Mouse (Mus musculus) liver, embryonic 12.5 days (tissue): Measurements from ENCODE around the gene Smim8. TPM values are rescaled to one million over a fixed set of nuclear protein-coding genes. Genes with fewer than 3 reads are reported as not detected.
"Not testable (repeated sequence)": the region's sequence is repeated elsewhere in the genome, so short reads cannot be mapped to it uniquely, and the experiment has no call there.

ENCODE experiments used
- ATAC-seq: fragments of 200-750 bp; cut with Nextera tagmentation; 2 replicates; pipeline ENCODE4 v1.8.0; 2017; ENCODE audit warnings: moderate number of reproducible peaks, mild to moderate bottlenecking, moderate library complexity
- H3K27ac ChIP-seq: fragments of 300-500 bp; sonication (generic); 2 replicates; pipeline ENCODE4 v1.5.1; 2016; ENCODE audit warnings: mild to moderate bottlenecking
- H3K27me3 ChIP-seq: fragments of 300-500 bp; sonication (generic); replicated peaks from 2 replicates; pipeline ENCODE4 v1.6.1; 2016; ENCODE audit warnings: mild to moderate bottlenecking, moderate library complexity
- H3K36me3 ChIP-seq: fragments of 300-500 bp; sonication (generic); 2 replicates; pipeline ENCODE4 v1.6.1; 2016; ENCODE audit warnings: mild to moderate bottlenecking, moderate library complexity
- H3K4me1 ChIP-seq: fragments of 300-500 bp; sonication (generic); 2 replicates; pipeline ENCODE4 v1.6.1; 2016
- H3K4me2 ChIP-seq: fragments of 300-500 bp; sonication (generic); 2 replicates; pipeline ENCODE4 v1.6.1; 2016; ENCODE audit warnings: mild to moderate bottlenecking, moderate library complexity
- H3K4me3 ChIP-seq: fragments of 300-500 bp; sonication (generic); 2 replicates; pipeline ENCODE4 v1.5.1; 2016; ENCODE audit warnings: mild to moderate bottlenecking, moderate library complexity
- H3K9ac ChIP-seq: fragments of 300-500 bp; sonication (generic); 2 replicates; pipeline ENCODE4 v1.6.1; 2016; ENCODE audit warnings: mild to moderate bottlenecking, moderate library complexity
- H3K9me3 ChIP-seq: fragments of 300-500 bp; sonication (generic); replicated peaks from 2 replicates; pipeline ENCODE4 v1.6.1; 2016; ENCODE audit warnings: mild to moderate bottlenecking, moderate library complexity
- WGBS: fragments of 180-500 bp; shearing (Covaris S2); methylation state at CpG from one replicate; pipeline ENCODE4 v1.1.7; 2016; ENCODE audit not compliant: insufficient replicate concordance; 5-methylcytosine and 5-hydroxymethylcytosine counted together
- polyA plus RNA-seq: library from polyadenylated mRNA; unstranded; fragments of >200 nt; fragmentation: Nextera tagmentation; extraction: Ambion mirVana; gene quantifications from 2 replicates; pipeline ENCODE4 v1.2.1, GENCODE M21; 2016

The Smim8 gene
- polyA plus RNA-seq, 1 experiment from 2014 or later: 30.3 TPM

DNA sequence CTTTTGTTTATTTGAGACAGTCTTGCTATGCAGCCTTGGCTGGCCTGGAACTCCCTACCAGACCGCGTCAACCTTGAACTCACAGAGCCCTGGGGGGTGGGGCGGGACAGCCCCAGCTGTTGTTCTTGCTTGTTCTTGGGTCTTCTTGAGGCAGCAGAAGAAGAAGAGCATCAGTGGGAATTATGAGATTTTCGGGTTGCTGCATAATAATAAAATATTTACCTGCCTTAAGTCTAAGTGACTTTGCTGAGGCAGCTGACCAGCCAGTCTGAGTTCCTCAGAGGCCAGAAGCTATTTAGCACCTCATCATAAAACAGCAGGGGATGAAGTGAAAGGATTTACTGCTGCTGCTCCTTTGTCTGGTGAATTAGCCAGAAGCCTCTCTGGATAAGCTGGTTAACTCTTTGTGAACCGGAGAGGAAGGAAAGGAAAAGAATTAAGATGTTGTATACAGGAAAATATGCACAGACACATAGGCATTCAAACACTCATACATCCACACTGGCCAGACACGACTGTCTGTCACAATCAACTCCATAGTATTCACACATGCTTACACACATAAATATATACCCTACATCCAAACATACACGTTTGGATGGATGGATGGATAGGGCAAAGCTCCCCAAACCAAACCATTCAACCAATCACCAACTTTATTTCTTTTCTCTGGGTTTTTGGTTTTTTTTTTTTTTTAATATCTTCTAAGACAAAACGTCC lies 6.4 kb downstream of the Smim8 start:
- WGBS: 36% methylated on average over 8 of the region's 8 CpGs
- H3K36me3 ChIP-seq: peaks cover 22% of the 10 kb centered on the region
- no peak for ATAC-seq
- H3K27me3 ChIP-seq: no peaks in the 10 kb centered on the region
- no peak overlapping the region for H3K4me2 ChIP-seq
- H3K9me3 ChIP-seq: no peaks in the 10 kb centered on the region
- H3K9ac ChIP-seq: no peak overlapping the region
- H3K27ac ChIP-seq: no peak overlapping the region
- peaks cover 12% of the 10 kb centered on the region for H3K4me1 ChIP-seq
- H3K4me3 ChIP-seq: no peak overlapping the region

DNA sequence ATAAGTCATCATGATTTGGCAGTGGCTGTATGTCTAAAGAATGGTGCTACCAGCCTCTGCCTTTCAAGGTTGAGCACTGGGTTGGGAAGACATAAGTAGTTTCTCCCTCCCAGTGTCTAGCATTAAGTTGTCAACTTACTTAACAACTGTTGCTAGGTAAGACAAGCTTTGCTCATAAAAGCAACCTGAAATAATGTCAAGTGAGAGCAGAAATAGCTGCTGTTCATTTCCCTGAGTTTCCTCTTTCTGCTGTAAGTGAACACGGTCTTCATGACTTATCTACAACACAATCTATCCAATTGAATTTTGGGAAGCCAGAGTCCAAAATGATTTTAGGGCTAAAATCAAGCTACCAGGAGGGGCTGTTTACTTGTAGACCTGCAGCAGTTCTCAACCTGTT lies 22.1 kb downstream of the Smim8 start, which contains the start of gene Gm136:
TSS of gene Gm136 (minus strand) at position 101 of the 400 bp plus-strand sequence.
- Histone ChIP-seq H3K4me2 (no peak within 1 kb of the TSS), H3K27ac (no peak within 1 kb of the TSS), H3K9ac (no peak within 1 kb of the TSS), H3K9me3 (no peaks in the 10 kb centered on the region), H3K4me3 (no peak within 1 kb of the TSS), H3K4me1 (no peaks in the 10 kb centered on the region), H3K36me3 (no peaks in the 10 kb centered on the region), H3K27me3 (no peaks in the 10 kb centered on the region)
- ATAC-seq: no peak
- WGBS: 42% methylated on average over 1 of the region's 1 CpGs

DNA sequence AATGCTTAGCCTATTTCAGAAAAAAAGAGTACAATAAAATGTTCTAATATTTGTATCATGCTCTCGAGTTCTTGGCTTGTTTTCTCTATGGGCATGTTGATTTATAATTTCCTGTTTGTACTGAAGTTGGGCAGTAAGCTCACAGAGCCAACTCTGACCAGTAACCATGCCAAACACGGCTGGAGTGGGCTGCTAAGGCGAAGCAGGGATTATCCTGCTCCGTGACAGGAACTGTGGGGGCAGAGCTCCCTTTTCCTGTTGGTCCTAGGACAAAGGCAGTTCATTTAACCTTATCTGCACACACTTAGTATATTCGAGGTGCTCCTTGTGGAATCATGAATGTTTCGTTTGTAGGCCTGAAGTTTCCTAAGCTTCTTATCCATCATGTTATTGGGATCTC lies 29.0 kb downstream of the Smim8 start:
- Histone ChIP-seq H3K9ac (no peak overlapping the region), H3K4me3 (no peak overlapping the region), H3K36me3 (no peaks in the 10 kb centered on the region), H3K27ac (no peak overlapping the region), H3K27me3 (no peaks in the 10 kb centered on the region), H3K9me3 (no peaks in the 10 kb centered on the region), H3K4me1 (no peaks in the 10 kb centered on the region), H3K4me2 (no peak overlapping the region)
- 36% methylated on average over 6 of the region's 6 CpGs for WGBS
- ATAC-seq: no peak

DNA sequence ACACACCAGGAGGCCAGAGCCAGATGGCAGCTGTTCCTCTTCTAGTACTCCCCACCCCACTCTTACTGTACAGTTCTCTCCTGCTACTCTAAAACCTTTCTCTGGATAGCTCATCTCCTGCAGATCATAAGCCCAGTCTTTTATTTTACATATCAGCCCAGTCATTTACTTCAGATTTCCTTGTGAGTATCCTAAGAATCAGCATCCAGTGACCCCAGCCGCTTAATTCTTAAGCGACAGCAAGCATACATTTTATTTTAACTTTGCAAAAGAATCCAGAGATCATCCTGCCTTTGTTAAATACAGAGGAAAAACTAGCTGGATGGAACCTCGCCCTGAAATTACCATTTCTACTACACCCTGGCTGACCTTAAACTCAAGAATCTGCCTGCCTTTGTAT lies 43.8 kb downstream of the Smim8 start:
- H3K27me3 ChIP-seq: peaks cover 8% of the 10 kb centered on the region
- H3K36me3 ChIP-seq: no peaks in the 10 kb centered on the region
- no peak overlapping the region for H3K9ac ChIP-seq
- H3K9me3 ChIP-seq: no peaks in the 10 kb centered on the region
- no peak overlapping the region for H3K4me3 ChIP-seq
- no peak for ATAC-seq
- 57% methylated on average over 3 of the region's 3 CpGs for WGBS
- no peak overlapping the region for H3K27ac ChIP-seq
- peaks cover 9% of the 10 kb centered on the region for H3K4me1 ChIP-seq
- no peak overlapping the region for H3K4me2 ChIP-seq

DNA sequence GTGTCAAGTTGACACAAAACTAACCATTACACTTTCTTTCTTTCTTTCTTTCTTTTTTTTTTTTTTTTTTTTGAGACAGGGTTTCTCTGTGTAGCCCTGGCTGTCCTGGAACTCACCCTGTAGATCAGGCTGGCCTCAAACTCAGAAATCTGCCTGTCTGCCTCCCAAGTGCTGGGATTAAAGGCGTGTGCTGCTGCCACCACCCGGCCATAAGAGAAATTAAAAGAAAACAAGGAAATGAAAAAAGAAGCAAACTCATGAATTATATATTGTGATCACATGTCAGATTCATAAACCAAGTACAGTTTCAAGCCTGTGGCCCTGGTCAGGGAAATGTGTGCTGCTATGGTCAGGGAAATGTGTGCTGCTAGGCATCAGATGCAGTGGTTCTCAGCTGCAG lies 44.8 kb downstream of the Smim8 start:
- 12% methylated on average over 2 of the region's 2 CpGs for WGBS

DNA sequence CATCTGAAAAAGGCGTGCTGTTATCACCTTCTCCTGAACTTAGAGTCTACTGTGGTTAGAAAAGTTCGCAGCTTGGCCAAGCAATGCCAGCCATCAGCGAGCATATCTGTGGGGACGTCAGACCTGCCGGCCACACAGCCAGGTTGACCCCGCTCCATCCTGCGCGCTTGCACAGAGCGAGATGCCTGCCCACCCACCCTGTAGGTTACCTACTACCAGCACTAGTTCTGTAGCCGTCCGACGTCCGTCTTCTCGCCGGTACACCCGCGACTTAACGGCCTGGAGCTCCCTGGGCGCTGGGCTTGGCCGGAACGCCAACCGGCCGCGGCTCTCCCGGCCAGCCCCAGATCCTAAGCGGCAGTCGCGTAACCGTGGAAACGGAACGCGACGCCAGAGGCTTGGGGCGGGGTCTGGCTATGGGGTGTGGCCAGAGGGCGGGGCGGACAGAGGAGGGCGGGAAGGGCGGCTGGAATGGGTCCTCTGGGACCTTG lies 48.3 kb downstream of the Smim8 start, which contains the start of gene Cfap206:
TSS of gene Cfap206 (minus strand) at position 356 of the 491 bp plus-strand sequence.
- WGBS: under 1% methylated on average over 38 of the region's 38 CpGs
- peak within 1 kb of the TSS; percentile 57 for H3K4me3 ChIP-seq
- no peak within 1 kb of the TSS for H3K27ac ChIP-seq
- no peaks in the 10 kb centered on the region for H3K9me3 ChIP-seq
- peaks cover 10% of the 10 kb centered on the region for H3K4me1 ChIP-seq
- H3K27me3 ChIP-seq: peaks cover 16% of the 10 kb centered on the region
- H3K36me3 ChIP-seq: no peaks in the 10 kb centered on the region
- peak; percentile 89 for ATAC-seq
- 0 out of 2 replicates have a peak within 1 kb of the TSS, but pooled peaks have one; percentile 48 for H3K9ac ChIP-seq
- peak within 1 kb of the TSS; percentile 87 for H3K4me2 ChIP-seq

More for the DNA sequence above, 44.8 kb downstream of the Smim8 start:
- not testable (repeated sequence) for H3K36me3 ChIP-seq, H3K4me2 ChIP-seq, H3K9me3 ChIP-seq, ATAC-seq, H3K4me3 ChIP-seq, H3K9ac ChIP-seq, H3K4me1 ChIP-seq, H3K27me3 ChIP-seq, H3K27ac ChIP-seq

DNA sequence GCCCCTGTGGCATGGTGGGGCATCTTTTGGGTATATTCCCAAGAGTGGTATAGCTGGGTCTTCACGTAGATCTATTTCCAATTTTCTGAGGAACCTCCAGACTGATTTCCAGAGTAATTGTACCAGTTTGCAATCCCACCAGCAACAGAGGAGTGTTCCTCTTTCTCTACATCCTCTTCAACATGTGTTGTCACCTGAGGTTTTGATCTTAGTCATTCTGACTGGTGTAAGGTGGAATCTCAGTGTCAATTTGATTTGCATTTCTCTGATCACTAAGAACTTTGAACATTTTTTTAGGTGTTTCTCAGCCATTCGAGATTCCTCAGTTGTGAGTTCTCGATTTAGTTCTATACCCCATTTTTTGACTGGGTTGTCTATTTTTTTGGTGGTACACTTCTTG lies 52.5 kb downstream of the Smim8 start:
- not testable (repeated sequence) for H3K9me3 ChIP-seq, H3K4me3 ChIP-seq, H3K4me1 ChIP-seq, H3K9ac ChIP-seq, H3K36me3 ChIP-seq, H3K27ac ChIP-seq, ATAC-seq, H3K4me2 ChIP-seq
- WGBS: 63% methylated on average over 3 of the region's 3 CpGs
- H3K27me3 ChIP-seq: peaks cover 16% of the 10 kb centered on the region

DNA sequence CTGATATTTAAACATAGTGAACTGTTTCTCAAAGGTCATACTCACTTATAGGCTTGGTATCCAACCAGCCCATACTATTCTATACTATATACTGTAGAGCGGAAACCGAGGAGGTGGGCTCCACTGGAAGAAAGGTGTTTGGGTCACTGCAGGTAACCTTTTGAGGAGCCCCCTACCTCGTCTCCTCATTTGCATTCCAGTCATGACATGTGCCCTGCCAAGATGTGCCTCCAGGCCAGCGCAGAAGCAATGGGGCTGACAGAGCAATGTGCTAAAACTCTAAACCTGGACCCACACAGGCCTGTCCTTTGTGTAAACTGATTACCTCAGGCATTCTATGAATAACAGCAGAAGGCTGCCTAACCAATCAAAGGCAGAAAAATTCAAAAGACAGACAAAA lies 53.9 kb downstream of the Smim8 start:
- Histone ChIP-seq H3K4me3 (no peak overlapping the region), H3K9ac (no peak overlapping the region), H3K27me3 (peaks cover 8% of the 10 kb centered on the region; the same call in 1 of the 2 replicates), H3K9me3 (peaks cover 10% of the 10 kb centered on the region), H3K27ac (no peak overlapping the region), H3K36me3 (no peaks in the 10 kb centered on the region), H3K4me1 (no peaks in the 10 kb centered on the region), H3K4me2 (no peak overlapping the region)
- ATAC-seq: no peak
- 57% methylated on average over 4 of the region's 4 CpGs for WGBS

DNA sequence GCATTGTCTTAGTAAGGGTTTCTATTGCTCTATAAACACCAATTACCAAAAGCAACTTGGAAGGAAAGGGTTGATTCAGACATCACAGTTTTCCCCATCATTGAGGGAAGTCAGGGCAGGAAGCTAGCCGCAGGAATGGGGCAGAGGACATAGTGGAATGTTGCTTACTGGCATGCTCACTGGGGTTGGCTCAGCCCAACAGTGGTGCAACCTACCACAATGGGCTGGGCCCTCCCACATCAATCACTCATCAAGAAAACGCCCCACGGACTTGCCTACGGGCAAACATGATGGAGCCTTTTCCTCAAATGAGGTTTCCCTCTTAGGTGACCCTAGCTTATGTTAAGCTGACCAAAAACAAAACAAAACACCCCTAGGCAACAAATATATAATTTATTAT lies 55.0 kb downstream of the Smim8 start:
- no peak overlapping the region for H3K27ac ChIP-seq
- H3K4me1 ChIP-seq: no peaks in the 10 kb centered on the region
- H3K9me3 ChIP-seq: peaks cover 13% of the 10 kb centered on the region
- peaks cover 7% of the 10 kb centered on the region; the same call in 1 of the 2 replicates for H3K27me3 ChIP-seq
- H3K36me3 ChIP-seq: no peaks in the 10 kb centered on the region
- H3K9ac ChIP-seq: no peak overlapping the region
- H3K4me3 ChIP-seq: no peak overlapping the region
- WGBS: 57% methylated on average over 4 of the region's 4 CpGs
- H3K4me2 ChIP-seq: no peak overlapping the region
- no peak for ATAC-seq

DNA sequence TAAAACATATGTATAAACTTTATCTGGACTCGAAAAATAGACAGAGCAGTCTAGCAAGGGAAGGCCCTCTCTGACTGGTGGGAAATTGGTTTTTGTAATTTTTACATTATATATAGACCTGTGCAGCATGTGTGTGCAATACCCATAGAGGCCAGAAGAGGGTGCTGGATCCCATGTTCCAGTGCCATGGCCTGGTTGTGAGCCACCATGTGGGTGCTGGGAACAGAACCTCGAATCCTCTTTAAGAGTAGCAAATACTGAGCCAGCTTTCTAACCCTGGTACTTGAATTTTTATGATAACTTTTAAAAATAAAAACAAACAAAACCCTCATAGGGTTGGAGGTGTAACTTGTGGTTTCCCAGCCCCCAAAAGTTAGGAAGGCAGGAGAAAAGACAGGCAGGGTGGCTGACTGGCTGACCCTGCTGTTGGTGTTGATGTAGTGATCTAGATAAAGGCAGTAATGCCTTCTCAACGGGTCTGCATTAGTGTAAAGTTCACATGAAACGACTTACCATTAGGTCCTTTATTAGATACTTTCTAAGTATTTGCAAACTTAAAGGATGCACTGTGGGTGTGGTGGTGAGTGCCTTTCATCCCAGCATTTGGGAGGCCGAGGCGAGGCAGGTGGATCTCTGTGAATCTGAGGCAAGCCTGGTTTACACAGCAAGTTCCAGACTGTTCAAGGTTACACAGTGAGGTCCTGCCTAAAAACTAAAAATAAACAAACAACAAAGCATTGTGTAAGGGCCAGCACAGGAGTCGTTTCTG lies 57.9 kb downstream of the Smim8 start:
- Histone ChIP-seq H3K9me3 (peaks cover 13% of the 10 kb centered on the region), H3K27me3 (no peaks in the 10 kb centered on the region), H3K27ac (no peak overlapping the region), H3K9ac (no peak overlapping the region), H3K4me3 (no peak overlapping the region), H3K4me2 (no peak overlapping the region), H3K36me3 (no peaks in the 10 kb centered on the region), H3K4me1 (no peaks in the 10 kb centered on the region)
- ATAC-seq: no peak
- WGBS: 73% methylated on average over 7 of the region's 7 CpGs

DNA sequence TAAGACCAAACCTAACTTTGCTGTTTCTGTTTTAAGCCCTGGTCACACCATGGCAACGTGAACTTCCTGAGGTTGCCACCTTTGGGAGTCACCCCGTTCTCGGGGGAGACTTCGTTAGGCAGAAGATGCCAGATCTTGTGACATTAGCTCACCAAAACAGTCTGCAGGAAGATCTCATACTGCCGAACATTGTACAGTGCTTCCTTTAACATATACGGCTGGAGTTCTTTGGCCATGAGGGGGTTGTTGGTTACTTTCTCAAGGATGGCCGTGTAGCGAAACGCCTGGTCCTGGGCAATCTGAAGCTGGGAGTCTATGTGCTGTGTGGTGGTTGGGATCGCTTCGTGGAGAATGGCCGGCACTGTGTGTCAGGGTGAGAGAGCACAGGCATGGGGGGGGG lies 58.8 kb downstream of the Smim8 start:
- H3K9me3 ChIP-seq: peaks cover 13% of the 10 kb centered on the region
- H3K9ac ChIP-seq: no peak overlapping the region
- no peak overlapping the region for H3K27ac ChIP-seq
- H3K4me2 ChIP-seq: no peak overlapping the region
- H3K4me3 ChIP-seq: no peak overlapping the region
- no peaks in the 10 kb centered on the region for H3K4me1 ChIP-seq
- H3K36me3 ChIP-seq: no peaks in the 10 kb centered on the region
- no peak for ATAC-seq
- H3K27me3 ChIP-seq: no peaks in the 10 kb centered on the region
- WGBS: 89% methylated on average over 12 of the region's 12 CpGs
